Mouse (Mus musculus): ENCODE data around the gene Agap1. TPM values are rescaled to one million over a fixed set of nuclear protein-coding genes. Genes with fewer than 3 reads are reported as not detected.

Gene Agap1
- polyA plus RNA-seq, 1 experiment, result 30.0 TPM

DNA sequence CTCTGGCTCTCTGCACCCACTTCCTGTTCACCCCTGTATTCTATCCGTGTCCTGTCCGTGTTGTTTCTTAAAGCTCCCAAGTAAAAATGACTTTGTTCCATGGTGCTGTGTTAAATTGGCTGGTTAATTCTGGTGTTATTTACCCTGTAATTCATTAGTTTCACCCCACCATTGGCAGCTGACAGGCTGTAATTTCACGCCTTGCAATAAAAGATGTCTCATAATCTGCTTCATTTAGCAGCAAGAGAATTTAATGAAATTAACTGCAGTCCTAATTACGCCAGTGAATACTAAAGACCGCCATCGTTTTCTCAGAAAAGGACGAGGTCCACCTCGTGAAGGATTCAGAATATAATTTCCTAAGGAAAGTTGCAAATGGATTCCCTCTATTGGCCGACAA, 245.6 kb downstream of the Agap1 start:
- 30% methylated on average over 9 of the region's 9 CpGs for WGBS
- Histone ChIP-seq H3K27ac (ENCODE audit: insufficient read depth, low read depth, low read length) (no peak overlapping the region), H3K4me3 (ENCODE audit: insufficient read depth, low read depth, low read length) (no peak overlapping the region), H3K4me1 (ENCODE audit: control insufficient read depth, insufficient read depth, low read length) (0 out of 2 replicates have a peak, but pooled peaks cover 2% of the 10 kb centered on the region)
- TF ChIP-seq CTCF (IDR thresholded peaks at IDR 0.05; ENCODE audit: insufficient read depth, low read depth, low read length) (no peak), POLR2A (IDR thresholded peaks at IDR 0.05; ENCODE audit: insufficient read depth, low read depth, low read length) (no peak)

DNA sequence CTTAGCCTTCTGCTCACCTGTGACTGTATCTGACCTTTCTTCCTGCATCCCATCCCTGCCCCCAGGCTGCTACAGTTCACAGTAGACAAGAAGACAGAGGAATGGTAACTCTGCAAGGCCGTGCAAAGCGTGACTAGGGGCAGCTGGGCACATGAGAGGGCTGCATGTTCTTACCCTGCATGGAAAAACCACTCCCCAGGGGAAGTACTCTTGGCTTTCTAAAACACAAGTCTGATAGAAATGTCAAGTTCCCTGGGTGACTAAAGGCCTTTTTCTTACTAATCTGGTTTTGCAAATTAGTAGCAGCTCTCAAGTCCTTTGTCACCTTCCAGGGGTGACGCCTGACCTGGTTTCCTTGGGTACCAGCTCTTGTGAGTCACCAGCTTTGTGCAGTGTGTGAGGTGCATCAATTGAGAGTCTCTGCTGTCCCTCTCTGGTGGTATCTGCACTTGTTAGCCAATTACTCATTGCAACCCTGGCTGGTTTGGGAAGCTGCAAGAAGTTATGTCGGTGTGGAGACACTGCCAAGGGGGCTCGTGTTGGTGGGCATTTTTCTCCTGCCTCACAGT, 246.6 kb downstream of the Agap1 start:
- no peak for TF ChIP-seq POLR2A (IDR thresholded peaks at IDR 0.05; ENCODE audit: insufficient read depth, low read depth, low read length)
- Histone ChIP-seq H3K27ac (ENCODE audit: insufficient read depth, low read depth, low read length) (no peak overlapping the region), H3K4me1 (ENCODE audit: control insufficient read depth, insufficient read depth, low read length) (0 out of 2 replicates have a peak, but pooled peaks cover 2% of the 10 kb centered on the region), H3K4me3 (ENCODE audit: insufficient read depth, low read depth, low read length) (no peak overlapping the region)
- WGBS, result 91% methylated on average over 5 of the region's 5 CpGs

DNA sequence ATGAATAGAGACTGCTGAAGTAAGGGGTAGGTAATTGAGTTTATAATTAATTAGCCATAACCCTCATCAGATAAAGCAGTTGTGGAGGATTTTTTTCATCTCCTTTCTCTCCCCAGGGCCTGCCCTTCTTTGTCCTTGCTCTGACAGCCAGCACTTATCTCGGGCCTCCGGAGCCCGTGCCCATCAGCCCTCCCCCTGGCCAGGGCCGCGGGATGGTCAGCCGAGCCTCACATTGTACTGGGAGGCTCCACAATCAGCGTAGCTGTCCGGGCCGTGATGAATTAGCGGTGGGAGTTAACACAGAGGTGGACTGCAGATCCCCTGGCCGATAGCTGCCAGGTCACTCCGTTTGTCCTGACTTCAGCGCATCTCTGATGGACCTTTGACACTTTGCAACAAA, 248.7 kb downstream of the Agap1 start:
- TF ChIP-seq POLR2A (IDR thresholded peaks at IDR 0.05; ENCODE audit: insufficient read depth, low read depth, low read length) (no peak), CTCF (IDR thresholded peaks at IDR 0.05; ENCODE audit: insufficient read depth, low read depth, low read length) (no peak)
- Histone ChIP-seq H3K4me3 (ENCODE audit: insufficient read depth, low read depth, low read length) (no peak overlapping the region), H3K4me1 (ENCODE audit: control insufficient read depth, insufficient read depth, low read length) (0 out of 2 replicates have a peak, but pooled peaks cover 2% of the 10 kb centered on the region), H3K27ac (ENCODE audit: insufficient read depth, low read depth, low read length) (no peak overlapping the region)
- WGBS, result 84% methylated on average over 13 of the region's 13 CpGs

DNA sequence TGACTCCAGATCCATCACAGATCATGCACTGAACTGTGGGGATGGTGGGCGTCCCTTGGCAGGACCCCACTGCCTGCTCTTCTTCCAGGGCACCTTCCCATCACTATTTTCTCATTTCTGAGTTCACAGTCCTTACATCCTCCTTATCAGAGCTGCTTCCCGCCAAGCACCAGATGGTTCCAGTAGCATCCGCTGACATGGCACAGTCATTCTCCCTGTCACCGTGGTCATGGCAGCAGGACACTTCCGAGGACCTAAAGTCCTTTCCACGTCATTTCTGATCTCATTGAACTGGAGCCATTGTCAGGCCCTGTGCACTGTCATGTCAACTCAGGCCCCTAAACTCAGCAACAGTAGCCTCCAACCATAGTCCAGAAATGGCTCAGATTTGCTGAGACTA, 251.1 kb downstream of the Agap1 start:
- TF ChIP-seq CTCF (IDR thresholded peaks at IDR 0.05; ENCODE audit: insufficient read depth, low read depth, low read length) (no peak), POLR2A (IDR thresholded peaks at IDR 0.05; ENCODE audit: insufficient read depth, low read depth, low read length) (no peak)
- 97% methylated on average over 6 of the region's 6 CpGs for WGBS
- no peak overlapping the region for H3K27ac ChIP-seq (ENCODE audit: insufficient read depth, low read depth, low read length)

DNA sequence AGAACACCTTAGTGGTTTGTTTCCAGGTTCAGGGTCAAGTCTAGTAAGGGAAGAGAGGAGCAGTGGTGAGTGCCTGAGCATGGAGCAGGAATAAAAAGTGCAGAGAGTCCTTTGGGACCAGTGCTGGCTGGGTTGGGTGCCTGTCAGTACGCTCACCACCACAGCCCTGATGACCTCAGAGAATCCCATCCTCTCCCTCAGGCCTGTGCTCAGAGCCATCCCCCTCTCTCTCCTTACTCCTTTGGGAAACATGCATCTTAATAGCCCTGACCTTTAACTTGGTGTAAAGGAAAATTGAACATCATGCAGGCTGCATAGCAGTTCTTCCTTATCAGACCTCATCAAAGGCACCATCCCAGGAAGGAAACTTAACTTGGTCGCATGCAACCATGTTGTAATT, 252.3 kb downstream of the Agap1 start:
- no peak for TF ChIP-seq POLR2A (IDR thresholded peaks at IDR 0.05; ENCODE audit: insufficient read depth, low read depth, low read length)
- no peak for TF ChIP-seq CTCF (IDR thresholded peaks at IDR 0.05; ENCODE audit: insufficient read depth, low read depth, low read length)
- Histone ChIP-seq H3K27ac (ENCODE audit: insufficient read depth, low read depth, low read length) (no peak overlapping the region), H3K4me3 (ENCODE audit: insufficient read depth, low read depth, low read length) (no peak overlapping the region), H3K4me1 (ENCODE audit: control insufficient read depth, insufficient read depth, low read length) (0 out of 2 replicates have a peak, but pooled peaks cover 3% of the 10 kb centered on the region)
- WGBS, result 98% methylated on average over 2 of the region's 2 CpGs

More for the DNA sequence above, 251.1 kb downstream of the Agap1 start:
- Histone ChIP-seq H3K4me1 (ENCODE audit: control insufficient read depth, insufficient read depth, low read length) (0 out of 2 replicates have a peak, but pooled peaks cover 3% of the 10 kb centered on the region), H3K4me3 (ENCODE audit: insufficient read depth, low read depth, low read length) (no peak overlapping the region)

DNA sequence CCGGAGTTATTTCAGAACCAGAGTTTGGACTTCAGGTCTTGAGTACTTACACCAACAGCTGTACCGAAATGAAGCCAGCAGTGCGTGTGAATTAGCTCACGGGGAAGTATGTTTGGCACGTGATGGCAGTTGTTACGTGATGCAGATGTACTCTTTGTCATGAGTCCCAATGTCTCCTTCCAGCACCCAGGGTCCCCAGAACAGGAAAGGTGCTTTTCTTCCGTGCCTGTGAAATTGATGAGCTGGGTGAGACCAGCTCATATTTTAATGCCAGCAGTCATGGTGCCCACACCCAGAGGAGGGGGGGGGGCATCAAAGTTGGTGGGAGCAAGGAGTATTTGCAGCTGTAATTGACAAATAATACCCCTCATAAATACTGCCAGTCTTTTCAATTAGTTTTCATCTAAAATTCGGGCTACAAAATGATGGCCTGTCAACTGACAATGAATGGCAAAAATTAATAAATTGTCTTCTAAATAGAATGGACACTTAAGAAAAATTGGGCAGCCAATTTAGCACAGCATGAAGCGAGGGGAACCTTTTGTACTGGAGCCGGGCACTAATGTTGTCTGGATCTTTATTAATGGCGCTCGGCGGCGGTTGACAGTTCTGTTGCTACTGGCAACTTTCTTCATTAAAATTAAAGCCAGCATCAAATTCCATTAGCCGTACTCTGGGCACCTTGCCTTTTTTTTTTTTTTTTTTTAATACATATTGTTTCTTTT, 253.3 kb downstream of the Agap1 start:
- no peak overlapping the region for H3K27ac ChIP-seq (ENCODE audit: insufficient read depth, low read depth, low read length)
- H3K4me3 ChIP-seq (ENCODE audit: insufficient read depth, low read depth, low read length), result no peak overlapping the region
- TF ChIP-seq CTCF (IDR thresholded peaks at IDR 0.05; ENCODE audit: insufficient read depth, low read depth, low read length) (no peak), POLR2A (IDR thresholded peaks at IDR 0.05; ENCODE audit: insufficient read depth, low read depth, low read length) (no peak)
- H3K4me1 ChIP-seq (ENCODE audit: control insufficient read depth, insufficient read depth, low read length), result 0 out of 2 replicates have a peak, but pooled peaks cover 3% of the 10 kb centered on the region
- 84% methylated on average over 15 of the region's 15 CpGs for WGBS

DNA sequence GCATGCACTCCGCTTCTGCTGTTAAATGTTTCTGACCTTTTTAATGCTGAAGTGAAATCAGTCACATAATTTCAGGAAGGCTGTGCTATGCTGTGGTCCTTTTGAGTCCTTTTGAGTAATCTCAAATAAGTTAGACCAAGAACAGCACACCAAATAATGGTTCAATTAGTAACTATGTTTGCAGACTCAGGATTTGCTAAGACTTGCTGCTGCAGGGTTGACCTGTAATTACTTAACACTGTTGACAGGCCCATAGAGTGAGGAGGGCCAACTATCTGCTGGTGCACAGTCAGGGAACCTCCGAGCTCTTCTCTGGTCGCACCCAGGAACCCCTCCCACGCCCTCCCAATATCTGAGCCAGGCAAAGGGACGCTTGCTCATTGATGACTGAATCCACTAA, 255.2 kb downstream of the Agap1 start:
- 90% methylated on average over 5 of the region's 5 CpGs for WGBS
- no peak overlapping the region for H3K27ac ChIP-seq (ENCODE audit: insufficient read depth, low read depth, low read length)
- H3K4me3 ChIP-seq (ENCODE audit: insufficient read depth, low read depth, low read length), result no peak overlapping the region
- TF ChIP-seq POLR2A (IDR thresholded peaks at IDR 0.05; ENCODE audit: insufficient read depth, low read depth, low read length), result no peak
- no peak for TF ChIP-seq CTCF (IDR thresholded peaks at IDR 0.05; ENCODE audit: insufficient read depth, low read depth, low read length)
- 0 out of 2 replicates have a peak, but pooled peaks cover 6% of the 10 kb centered on the region for H3K4me1 ChIP-seq (ENCODE audit: control insufficient read depth, insufficient read depth, low read length)

DNA sequence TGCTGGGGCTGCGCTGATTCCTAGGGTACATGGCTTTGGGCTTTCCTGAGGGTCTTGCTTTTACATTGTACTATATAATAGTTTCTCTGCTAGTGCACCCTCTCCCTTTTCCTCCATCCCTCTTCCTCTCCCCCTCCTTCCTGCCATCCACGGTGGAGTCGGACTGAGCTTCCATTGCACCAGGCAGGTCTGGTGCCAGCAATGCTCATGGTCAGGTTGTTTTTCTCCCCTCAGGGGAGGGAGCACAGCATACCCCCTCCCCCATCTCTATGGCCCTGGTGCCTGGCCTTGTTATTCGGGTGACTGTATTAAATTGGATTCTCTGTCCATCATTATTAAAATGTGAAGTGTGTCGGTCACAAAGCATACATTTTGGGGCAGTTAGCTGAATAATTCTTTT, 259.1 kb downstream of the Agap1 start:
- TF ChIP-seq POLR2A (IDR thresholded peaks at IDR 0.05; ENCODE audit: insufficient read depth, low read depth, low read length) (no peak), CTCF (IDR thresholded peaks at IDR 0.05; ENCODE audit: insufficient read depth, low read depth, low read length) (no peak)
- WGBS, result 83% methylated on average over 5 of the region's 5 CpGs
- Histone ChIP-seq H3K4me1 (ENCODE audit: control insufficient read depth, insufficient read depth, low read length) (0 out of 2 replicates have a peak, but pooled peaks cover 6% of the 10 kb centered on the region), H3K27ac (ENCODE audit: insufficient read depth, low read depth, low read length) (no peak overlapping the region), H3K4me3 (ENCODE audit: insufficient read depth, low read depth, low read length) (no peak overlapping the region)
